Mouse (Mus musculus) NIH3T3 (cell line): ENCODE data around the gene Il15.

Experiments
- DNase-seq: peaks from one replicate; pipeline ENCODE4 v3.0.0-alpha.2; 2012; ENCODE audit warnings: low read depth

The Il15 gene

DNA sequence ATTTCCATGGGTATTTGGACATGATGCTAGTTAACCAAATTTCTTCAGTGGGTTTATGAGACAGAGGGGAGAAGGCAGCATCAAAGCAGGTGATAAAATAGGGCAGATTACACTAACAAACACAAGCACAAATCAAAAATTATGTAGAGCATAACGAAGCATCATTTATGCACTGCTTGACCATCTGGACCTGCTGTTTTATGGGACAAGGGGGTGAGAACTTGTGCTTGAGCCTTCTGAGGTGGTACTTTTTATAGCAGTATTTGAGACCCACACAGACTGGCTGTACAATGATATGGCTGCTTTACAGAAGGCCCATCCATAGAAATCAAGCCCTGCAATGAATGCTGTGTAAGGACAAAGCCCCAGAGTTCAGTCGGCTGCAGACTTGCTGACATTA is 46.9 kb downstream of the Il15 start:
- no peak for DNase-seq

- peak; percentile 46 for DNase-seq
These were observed 51.6 kb downstream of the Il15 start for GRCm38 (mm10) chr8:82351268-82351943.

DNA sequence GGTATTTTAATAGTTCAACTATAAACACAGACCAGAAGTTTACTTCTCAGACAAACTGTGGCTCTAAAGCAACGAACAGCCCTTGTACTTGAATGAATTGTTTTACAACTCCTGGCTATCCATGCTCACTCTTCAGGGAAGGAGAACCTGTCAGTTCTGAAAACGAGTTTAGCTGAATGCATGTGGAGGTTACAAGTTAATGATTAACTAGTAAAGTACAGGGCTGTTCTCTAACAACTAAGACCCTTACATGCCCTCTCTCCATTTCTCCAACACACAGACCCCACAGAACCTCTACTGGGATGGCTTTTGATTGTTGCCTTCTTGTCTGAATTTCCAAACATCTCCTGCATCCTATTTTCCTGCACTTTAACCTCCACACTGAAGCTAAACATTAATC is 53.7 kb downstream of the Il15 start:
- DNase-seq, result no peak

- DNase-seq, result peak; percentile 27
These were observed 56.5 kb downstream of the Il15 start for GRCm38 (mm10) chr8:82346485-82346884.

- DNase-seq, result no peak
These were observed 71.3 kb downstream of the Il15 start for GRCm38 (mm10) chr8:82331675-82332234.

DNA sequence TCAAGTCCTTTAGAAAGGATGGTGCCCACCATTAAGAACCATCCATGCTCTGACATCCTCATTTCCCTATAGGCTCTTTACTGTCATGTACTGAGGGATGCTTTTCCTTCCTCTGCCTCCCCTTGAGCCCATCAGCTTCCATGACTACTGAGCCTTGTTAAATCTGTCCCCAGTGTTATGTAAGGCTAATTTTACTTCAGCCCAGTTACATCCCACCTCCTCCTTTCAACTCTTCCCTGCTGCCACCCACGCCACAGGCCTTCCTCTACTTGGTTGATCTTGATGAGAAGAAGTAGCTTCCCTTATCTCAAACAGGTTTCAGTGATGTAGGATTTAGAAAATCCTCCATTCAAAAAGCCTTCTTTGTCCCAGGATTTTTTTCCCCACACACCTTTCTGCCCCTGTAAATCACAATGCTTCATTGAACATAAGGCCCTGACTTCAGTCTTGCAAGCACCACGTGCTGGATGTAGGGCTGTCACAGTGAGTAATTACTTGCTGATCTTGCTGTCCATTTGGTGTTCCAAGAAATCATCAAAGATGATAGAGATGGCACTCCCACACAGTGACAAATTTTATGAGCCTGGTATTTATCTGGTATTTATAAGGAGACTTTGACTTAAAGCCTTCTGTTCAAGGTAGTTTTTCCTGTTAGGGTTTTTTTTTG is 74.9 kb downstream of the Il15 start:
- no peak for DNase-seq

GRCm38 (mm10) chr8:82326061-82326460 is 77.0 kb downstream of the Il15 start:
- peak; percentile 66 for DNase-seq

- no peak for DNase-seq
These were observed 77.4 kb downstream of the Il15 start for GRCm38 (mm10) chr8:82325586-82325985.

GRCm38 (mm10) chr8:82317446-82317845 is 85.6 kb downstream of the Il15 start:
- DNase-seq, result no peak

DNA sequence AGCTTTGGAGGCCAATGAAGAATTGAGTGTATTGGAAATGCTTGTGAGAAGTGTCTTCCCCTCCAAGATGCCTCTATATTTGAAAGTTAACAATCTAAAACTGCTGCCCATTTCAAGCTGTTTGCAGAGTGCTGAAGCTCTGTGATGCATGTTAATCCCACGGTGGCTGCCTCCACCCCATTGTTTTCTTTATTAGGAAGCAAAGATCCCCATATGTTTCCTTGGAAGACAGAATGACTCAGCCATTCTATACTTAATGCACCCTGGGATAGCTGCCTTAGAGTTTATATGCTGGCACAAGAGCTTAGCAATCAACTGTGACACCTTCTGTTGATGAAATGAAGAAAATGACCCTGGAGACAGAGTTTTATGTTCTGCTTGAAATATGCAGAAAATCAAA is 96.6 kb downstream of the Il15 start:
- DNase-seq, result peak; percentile 14

- DNase-seq, result peak; percentile 60
These were observed 106.8 kb downstream of the Il15 start for GRCm38 (mm10) chr8:82296256-82296655.

GRCm38 (mm10) chr8:82291659-82292058 is 111.4 kb downstream of the Il15 start:
- no peak for DNase-seq

DNA sequence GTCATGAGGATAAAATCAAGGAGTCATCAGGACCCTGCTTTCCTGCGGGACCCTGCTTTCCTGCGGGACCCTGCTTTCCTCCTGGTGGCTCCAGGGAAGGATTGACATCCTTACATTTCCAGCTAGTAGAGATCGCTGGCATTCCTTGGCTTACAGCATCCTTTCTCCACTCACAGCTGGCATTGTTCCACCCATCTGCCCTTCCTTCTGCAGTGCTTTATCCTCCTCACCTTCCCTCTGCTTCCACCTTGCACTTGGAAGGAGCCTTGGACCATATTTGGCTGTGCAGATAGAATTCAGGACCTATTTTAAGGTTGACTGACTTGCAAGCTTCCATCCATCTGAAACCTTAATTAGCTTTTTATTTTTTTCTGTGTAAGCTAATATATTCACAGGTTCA is 117.2 kb downstream of the Il15 start:
- no peak for DNase-seq

- DNase-seq, result no peak
These were observed 121.0 kb downstream of the Il15 start for GRCm38 (mm10) chr8:82281995-82282394.
